Mouse (Mus musculus): ENCODE results near the gene March6.

The March6 gene

DNA sequence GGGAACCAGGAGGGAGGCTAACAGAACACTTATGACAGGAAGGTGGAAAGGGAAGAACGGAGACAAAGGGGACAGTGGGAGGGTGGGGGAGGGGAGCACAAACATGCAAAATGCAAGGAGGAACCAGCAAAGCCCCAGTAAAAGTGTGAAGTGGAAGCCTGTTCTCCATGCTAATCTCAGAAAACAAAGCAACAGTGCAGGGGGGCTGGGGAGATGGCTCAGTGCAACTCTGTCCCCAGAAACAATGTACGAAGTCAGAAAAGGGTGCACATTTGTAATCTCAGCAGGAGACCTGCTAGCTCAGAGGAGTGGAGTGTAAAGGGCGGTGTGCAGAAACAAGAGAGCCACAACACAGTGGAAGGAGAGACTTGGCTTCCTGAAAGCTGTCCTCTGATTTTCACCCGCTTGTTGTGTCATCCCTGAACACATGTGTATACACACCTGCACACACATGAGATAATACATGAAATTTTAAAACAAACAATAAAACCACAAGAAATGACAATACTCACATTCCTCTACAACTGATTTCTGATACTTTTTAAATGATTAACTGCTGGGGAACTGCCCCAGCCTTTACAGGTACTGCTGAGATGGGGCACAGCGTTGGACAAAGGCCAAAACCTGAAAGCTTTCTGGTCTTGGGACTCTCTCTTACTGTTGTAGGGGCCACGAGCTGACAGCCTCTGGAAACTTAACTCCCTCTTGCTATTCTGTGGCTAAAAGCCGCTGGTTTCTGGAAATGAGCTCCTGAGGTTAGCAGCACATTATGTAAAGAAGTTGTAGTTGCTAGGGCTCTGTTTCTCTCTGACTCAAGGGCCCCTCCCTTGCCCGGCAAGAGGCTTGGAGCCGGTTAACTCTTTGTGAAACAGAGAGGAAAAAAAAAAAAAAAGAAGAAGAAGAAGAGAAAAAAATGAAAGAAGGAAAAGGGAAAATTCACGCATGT, 11.4 kb upstream of the March6 start:
- DNase-seq (ENCODE audit: inconsistent ontology term), result no peak

DNA sequence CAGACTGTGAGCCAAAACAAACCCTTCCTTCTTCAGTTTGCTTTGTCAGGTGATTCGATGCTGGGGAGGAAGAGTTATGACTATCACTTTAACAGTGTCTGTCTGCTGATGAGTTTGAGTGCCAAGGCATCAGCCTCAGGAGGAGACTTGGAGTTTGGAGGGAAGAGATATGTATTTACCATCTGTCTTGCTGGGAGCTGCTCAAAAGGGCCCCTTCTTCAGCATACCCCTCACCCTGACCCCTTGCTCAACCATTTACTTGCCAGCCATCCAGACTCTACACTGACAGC, 9.6 kb upstream of the March6 start:
- no peak for DNase-seq (ENCODE audit: inconsistent ontology term)

DNA sequence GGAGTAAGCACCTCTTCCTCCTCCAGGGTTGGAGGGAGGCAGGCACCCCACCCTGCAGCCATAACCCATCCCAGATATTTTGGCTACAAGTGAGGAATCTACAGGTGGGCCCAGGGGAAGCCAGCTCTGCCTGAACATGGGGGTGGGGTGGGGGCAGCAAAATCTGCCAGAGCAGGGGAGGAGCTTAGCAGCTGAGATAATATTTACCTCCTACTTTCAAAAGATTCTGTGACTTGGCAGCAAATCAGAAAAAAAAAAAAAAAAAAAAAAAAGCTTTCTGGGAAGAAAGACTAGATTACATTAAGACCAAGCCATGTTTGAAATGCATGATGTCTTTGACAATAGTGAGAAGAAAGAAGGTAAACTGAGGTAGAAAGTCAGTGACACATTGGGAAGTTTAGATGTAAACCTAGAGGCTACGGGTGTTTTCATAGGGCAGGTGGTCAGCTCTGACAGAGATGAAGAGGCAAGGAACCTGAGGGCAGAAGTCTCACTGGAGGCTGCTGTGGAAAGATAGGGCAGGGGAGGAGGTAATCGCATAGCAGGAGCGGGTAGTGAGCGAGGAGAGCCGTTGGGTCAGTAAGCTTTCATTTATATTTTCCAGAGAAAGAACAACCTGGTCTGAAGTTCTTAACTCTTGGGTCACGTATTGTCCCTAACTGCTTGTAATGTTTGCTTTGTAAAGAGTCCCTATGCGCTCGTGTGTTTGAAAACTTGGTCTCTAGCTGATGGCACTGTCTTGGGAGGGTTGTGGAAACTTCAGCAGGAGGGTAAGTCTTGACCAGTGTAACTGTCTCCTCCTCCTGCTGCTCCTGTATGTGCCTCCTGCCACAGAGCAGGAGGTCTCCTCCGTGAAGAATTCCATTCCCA, 9.0 kb upstream of the March6 start:
- no peak for DNase-seq (ENCODE audit: inconsistent ontology term)

DNA sequence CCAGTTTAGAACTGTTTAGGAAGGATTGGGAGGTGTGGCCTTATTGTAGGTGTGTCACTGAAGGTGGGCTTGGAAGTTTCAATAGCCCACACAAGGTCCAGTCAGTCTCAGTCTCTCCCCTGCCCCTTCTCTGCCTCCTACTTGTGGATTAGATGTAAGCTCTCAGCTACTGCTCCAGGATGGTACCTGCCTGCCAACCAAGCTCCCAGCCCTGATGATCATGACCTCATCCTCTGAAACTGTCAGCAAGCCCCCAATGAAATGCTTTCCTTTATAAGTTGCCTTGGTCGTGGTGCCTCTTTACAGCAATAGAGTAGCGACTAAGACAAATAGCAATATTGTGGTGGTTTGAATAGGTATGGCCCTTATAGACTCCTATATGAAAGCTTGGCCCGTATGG, 7.5 kb upstream of the March6 start:
- DNase-seq (ENCODE audit: inconsistent ontology term), result no peak

DNA sequence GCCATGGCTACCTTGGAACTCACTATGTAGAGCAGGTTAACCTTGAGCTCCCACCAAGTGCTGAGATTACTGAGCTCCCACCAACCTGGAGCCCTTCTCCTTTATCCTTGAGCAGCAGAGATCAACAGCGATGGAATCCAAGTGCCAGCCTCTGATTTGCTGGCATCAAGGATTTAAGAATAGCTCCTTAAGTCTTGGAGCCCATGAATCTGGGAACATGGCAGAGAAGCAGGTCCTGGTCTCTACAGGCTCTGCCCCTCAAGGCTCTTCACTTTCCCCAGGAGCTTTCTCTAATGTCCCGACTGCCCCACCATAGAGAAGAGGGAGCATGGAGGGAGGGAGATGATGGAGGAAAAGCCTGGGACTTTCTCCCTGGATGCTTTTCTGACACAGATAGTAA, 6.9 kb upstream of the March6 start:
- DNase-seq (ENCODE audit: inconsistent ontology term), result no peak

DNA sequence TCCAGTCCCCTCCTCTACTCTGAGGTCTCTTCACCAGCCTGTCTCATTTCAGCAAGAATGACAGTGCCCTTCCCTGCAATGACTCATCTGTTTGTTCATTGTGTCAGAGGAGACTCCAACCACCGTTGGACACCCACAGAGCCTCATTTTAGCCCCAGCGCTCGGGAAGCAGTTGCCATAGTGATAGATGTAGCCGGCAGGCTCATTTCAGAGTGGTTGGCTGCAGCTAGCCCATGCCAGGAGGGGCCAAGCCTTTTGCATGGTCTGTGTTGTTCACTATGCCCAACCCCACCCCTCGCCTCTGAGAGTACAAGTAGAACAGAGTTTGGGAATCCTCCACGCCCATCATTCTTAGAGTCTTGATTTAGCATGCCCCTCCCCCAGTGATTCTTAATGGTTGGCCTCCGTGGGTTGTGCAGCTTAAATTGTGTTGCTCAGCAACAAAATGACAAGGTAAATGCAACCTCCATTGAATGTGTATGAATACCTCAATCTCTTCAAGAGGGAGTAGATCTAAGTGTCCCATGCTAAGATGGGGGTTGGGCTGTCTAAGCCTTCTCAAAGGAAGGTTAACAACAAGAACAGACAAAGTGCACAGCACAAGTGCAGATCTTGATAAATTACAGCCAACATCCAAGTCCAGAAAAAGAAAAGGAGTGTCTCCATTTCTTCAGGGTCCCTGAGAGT, 5.3 kb upstream of the March6 start:
- DNase-seq (ENCODE audit: inconsistent ontology term), result peak; percentile 93

DNA sequence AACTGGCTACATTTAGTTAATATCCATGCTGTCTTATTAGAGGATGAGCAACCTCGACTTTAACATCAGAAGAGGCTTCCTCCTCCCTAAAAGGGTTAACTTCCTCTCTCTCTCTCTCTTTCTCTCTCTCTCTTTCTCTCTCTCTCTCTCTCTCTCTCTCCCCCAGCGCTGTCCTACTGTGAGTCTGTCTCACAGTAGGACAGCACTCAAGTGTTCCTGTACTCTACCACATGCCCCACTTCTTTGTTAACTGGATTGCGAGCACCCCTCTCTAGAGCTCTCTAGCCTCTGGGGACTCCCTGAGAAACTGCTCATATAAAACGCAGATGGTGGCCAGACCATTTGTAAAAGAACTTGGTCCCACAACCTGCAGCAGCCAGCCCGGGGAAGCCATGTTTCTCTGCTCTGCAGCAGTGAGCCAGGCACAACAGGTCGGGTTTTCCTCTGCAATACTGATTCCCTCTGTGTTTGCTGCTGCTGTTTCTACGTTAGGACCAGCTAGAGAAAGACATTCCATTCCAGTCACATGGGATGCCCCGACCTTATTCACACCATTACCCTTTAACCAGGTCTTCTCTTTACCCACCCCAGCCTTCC, 4.5 kb upstream of the March6 start:
- peak; percentile 56 for DNase-seq (ENCODE audit: inconsistent ontology term)

DNA sequence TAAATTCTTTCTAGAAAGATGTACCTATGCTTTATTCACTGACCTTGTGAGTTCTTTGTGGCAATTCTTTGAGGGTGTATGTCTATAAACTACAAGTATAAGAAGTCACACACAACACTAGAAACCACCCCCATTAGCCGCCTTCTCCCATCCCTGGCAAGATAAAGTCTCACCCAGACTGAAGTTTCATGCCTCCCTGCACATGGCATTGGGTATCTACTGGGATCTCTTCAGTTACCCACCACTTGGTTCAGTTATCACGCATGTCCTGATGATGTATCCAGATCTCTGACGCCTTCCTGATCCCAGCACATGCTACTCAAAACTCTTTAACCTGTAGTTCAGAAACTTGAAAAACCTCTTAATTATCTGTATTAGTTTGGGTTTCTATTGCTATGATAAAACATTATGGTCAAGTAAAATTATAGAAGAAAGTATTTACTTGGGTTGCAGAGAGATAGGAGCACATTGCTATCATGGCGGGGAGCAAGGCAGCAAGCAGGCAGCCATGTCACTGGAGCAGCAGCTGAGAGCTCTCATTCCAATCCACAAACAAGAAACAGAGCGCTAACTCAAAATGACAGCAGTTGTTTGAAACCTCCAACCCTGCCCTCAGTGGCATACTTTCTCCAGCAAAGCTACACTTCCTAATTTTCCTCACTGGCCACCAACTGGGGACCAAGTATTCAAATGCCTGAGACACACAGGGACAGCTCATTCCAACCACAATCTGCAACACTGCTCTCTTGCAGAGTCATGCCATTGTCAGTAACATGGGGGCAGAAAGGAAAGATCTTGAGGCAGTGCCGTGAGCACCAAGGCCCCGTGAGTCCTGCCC, 3.8 kb upstream of the March6 start:
- DNase-seq (ENCODE audit: inconsistent ontology term), result peak; percentile 79

DNA sequence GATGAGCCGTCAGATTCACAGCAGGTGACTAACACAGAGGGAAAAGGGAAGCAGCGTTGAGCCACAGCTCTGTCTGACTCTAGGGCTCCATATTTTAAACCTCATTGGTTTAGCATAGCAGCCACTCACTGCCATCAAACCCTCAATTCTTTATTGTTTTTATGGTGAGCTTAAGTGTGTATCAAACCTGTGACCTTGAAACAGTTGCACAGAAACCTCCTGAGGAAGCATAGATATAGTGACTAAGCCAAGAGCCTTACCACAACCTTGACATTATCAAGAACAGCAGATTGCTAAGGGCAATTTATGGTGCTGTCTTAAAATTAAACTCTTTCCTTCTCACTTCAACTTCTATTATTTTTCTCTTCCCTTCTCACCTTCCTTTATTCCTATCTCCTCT, 2.7 kb upstream of the March6 start:
- no peak for DNase-seq (ENCODE audit: inconsistent ontology term)

DNA sequence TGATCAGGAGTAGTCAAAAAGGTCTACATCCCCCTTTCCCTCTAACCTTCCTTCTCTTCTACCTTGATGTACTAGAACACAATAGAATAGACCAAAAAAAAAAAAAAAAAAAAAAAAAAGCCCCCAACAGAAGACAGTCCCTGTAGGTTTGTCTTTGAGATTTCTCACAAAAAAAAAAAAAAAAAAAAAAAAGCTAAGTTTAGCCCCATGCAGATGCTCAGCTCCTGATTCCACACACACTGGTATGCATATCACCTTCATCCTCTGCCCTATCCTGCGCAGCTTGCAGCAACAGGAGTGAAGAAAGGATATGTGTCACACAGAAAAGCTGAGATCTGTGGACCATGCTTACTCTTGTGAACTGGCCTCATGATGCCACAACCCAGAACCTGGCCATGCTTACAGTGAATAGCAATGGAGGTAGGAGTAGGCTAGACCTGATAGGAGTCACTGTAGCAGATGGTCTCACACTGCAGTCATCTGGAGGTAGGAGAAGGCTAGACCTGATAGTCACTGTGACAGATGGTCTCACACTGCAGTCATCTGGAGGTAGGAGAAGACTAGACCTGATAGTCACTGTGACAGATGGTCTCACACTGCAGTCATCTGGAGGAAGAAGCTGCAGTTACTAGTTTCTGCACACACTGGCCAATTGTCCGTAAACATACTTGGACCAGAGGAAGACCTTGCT, 1.6 kb upstream of the March6 start:
- no peak for DNase-seq (ENCODE audit: inconsistent ontology term)

DNA sequence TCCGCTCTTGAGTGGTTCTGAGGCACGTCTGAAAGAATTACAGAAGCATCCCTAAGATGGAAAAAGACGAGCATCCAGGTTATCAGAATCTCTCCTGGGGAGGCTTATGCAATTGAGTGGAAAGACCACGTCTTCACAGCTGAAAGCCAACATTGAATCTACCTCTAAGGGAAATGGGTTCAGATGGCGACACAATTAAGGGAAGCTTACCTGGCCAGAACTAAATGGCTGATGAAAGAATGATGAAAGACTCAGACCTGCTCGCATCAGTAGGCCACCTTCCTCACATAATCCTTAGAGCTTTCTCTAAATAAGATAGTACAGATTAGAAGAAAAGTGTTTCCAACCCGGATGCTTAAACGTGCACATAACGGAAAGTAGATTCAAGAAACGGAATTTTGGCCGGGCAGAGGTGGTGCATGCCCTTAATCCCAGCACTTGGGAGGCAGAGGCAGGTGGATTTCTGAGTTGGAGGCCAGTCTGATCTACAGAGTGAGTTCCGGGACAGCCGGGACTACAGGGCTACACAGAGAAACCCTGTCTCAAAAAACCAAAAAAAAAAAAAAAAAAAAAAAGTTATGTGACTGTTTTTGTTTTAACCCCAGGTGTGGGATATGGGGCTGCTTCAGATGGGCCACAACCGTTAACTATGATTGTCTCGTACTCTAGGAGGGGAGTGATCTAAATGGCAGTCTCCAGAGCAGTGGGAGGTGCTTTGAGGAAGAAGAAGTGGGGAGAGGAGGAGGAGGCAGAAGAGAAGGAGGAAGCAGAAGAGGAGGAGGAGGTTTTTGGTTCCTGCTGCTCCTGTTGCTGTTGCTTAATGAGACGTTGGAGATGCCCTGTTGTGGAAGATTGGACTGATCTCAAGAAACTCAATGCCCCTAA, 835 bp upstream of the March6 start:
- no peak for DNase-seq (ENCODE audit: inconsistent ontology term)

DNA sequence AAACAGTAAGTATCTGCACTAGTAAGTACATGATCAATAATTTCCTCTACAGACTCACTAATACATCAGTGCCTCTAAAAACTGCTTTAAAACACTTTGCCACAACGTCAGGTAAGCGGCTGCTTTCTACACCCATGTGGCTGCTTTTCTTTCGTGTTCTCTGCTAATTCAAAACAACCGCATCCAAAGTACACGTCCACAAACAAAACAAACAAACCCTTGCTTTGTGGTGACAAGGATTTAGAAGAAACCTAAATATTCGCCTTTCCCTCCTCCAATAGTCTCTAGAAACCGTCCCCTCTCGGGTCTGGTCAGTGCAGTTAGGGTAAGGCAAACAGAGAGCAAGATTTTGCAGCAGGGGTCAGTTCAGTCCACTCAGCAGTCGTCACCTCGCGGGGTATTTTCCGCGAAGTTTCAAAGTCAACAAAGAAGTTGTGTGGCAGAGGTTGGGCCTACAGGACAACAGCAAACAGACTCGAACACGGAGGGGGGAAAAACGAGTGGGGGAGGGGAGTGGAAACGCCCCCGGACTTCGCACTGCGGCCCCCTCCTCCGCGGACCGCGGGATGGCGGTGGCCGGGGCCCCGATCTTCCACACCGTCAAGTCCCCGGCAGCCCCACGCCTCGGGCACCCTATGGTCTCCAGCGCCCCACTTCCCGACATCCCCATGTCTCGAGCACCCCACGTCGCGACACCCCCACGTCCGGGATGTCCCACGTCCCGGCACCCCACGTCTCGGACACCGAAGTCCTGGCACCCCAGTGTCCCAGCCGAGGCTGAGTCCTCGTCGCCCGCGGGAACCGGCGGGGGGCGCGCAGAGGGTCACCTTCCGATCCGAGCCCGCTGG, 818 bp downstream of the March6 start:
- no peak for DNase-seq (ENCODE audit: inconsistent ontology term)

DNA sequence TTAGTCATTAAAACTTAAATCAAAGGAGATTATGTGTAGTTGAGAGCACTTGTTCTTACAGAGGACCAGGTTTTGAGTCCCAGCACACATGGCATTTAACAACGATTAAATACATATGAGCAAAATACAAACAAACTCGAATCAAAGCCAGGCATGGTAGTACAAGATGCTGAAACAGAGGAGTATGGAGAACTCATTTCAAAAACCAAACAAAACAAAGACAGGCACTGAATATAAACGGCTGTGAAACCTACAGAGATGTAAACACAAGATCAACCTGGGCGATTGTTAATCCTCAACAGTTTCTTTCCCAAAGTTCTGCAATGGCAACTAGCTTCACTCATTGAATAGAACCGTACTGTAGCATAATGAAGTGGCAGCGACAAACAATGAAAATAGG, 1.8 kb downstream of the March6 start:
- no peak for DNase-seq (ENCODE audit: inconsistent ontology term)

DNA sequence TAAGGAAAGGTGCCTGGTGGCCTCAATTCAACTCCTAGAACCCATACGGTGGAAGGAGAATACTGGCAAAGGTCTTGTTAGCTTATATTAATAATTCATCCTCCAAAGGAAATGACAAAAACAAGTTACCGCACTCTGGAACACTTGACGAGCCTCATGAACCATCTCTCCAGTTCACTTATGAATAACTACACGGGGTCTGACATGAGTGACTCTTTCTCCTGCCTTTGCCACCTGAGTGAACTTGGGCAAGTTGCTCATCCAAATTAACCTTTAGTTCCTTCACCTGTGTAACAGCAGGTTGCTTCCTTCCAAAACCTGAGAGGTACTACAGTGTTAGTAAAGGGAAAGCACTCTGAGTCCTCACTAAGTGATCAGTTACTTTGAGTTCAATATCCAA, 2.4 kb downstream of the March6 start:
- no peak for DNase-seq (ENCODE audit: inconsistent ontology term)

DNA sequence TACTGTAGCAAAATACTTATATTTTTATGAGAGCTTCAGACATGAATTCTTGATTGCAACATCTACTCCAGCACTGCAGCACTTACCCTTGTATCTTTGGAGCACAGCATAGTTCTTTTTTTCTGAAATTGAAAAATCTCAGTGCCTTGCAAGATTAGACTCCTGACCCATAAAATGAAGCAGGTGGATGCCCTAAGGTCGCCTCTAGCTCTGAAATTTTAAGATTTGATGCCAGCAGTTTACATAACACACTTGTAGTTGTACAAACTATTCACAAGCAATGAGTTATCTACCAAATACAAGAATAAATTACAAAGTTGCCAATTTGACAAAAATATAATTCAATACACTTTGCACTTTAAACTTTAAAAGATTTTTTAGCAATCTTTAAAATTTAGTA, 4.4 kb downstream of the March6 start:
- DNase-seq (ENCODE audit: inconsistent ontology term), result no peak

DNA sequence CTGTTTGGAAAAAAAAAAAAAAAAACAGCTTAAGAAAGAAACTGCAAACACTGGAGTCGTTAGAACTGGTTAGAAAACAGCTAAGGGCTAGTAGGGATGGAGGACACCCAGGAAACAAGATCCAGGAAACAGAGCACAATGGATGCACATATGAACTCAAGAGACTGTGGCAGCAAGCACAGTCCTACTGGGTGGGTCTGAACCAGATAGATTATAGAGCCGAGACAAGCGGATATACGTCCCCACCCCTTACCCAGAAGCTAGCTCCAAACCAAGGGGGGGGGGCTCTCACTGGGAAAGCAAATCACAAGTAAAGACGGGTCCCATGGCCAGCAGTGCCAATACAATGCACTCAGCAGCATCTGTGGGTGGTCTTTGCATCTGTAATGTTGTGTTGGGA, 11.9 kb downstream of the March6 start:
- DNase-seq (ENCODE audit: inconsistent ontology term), result no peak

DNA sequence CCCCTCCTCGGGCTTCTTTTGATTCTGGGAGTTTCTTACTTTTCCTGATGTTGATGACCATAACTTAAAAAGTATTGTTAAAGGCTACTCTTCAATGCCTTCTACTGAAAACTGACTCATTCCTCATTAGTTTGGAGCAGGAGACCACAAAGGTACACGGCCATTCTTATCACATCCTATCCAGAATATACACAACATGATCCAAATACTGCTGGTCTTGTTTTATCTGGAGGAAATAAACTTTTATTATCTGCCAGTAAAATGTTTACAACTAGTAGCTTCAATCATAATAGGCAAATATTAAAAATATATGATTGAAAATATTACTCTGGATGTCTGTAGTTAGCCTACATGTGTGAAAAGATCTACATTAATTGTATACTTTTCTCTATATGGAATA, 12.5 kb downstream of the March6 start:
- DNase-seq (ENCODE audit: inconsistent ontology term), result no peak

DNA sequence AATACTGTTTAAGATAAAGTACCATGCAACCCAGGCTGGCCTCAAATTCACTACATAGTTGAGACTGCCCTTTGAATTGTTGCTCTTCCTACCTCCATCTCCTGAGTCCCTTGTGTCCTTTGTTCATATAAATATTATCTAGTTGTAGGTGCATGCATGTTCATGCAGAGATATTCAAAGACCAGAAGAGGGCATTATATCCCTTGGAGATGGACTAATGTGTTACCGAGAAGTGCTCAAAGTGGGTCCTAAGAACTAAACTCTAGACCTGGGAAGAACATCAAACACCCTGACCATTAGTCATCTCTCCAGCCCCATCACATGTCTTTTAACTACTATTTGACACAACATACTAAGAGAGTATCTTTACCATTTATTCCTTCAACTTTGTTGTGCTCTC, 13.7 kb downstream of the March6 start:
- DNase-seq (ENCODE audit: inconsistent ontology term), result no peak

DNA sequence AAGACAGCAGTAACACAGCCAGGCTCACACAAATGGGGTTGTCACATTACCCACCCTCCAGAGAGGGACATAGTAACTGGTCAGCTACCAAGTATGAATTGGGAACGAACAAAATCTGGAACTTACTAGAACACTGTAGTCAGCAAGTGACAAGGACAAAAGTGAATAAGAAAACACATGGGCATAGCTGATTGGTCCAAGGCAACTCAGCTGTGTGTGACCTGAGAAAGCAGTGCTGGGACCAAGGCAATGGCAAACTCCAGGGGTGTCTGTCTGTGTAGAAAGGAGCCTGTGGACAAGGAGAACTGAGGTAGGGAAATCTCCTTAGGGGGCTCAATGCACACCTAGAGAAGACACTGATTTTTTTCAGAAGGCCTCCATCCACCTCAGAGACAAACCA, 19.1 kb downstream of the March6 start:
- no peak for DNase-seq (ENCODE audit: inconsistent ontology term)
